Mouse (Mus musculus) CH12.LX (cell line): ENCODE data around the gene Ccdc159. TPM values are rescaled to one million over a fixed set of nuclear protein-coding genes. Genes with fewer than 3 reads are reported as not detected.

Source experiments
- DNase-seq: peaks from one replicate; pipeline ENCODE4 v3.0.0-alpha.2; 2013; ENCODE audit errors: extremely low read depth
- H3K27ac ChIP-seq: 2 replicates; pipeline ENCODE4 v1.5.1; 2012; ENCODE audit warnings: low read depth, mild to moderate bottlenecking, control low read depth, moderate library complexity; ENCODE audit not compliant: insufficient read depth
- H3K27me3 ChIP-seq: replicated peaks from 2 replicates; pipeline ENCODE3; 2012; ENCODE audit warnings: inconsistent platforms
- H3K36me3 ChIP-seq, 2 experiments: replicated peaks in 1 of 2; 2 replicates each; pipeline versions ENCODE3 to v1.6.1; 2012; ENCODE audit warnings: inconsistent platforms in 1 of 2, low read length in 1 of 2, mild to moderate bottlenecking in 1 of 2, mixed read lengths in 1 of 2, moderate library complexity in 1 of 2; ENCODE audit not compliant: control insufficient read depth in 1 of 2, insufficient read depth in 1 of 2
- H3K4me1 ChIP-seq, 2 experiments: 2 replicates each; pipeline ENCODE4 v1.6.1; 2012; ENCODE audit warnings: inconsistent platforms in 1 of 2, moderate library complexity in 1 of 2; ENCODE audit not compliant: insufficient read depth in 2 of 2, control insufficient read depth in 1 of 2
- H3K4me2 ChIP-seq: 2 replicates; pipeline ENCODE4 v1.6.1; 2012; ENCODE audit warnings: low read depth, mild to moderate bottlenecking, control low read depth; ENCODE audit not compliant: poor library complexity, insufficient read depth, severe bottlenecking
- H3K4me3 ChIP-seq, 3 experiments: fragments of 150-350 bp in 1 of 3; sonication (generic) in 1 of 3; replicated peaks in 1 of 3; 2 replicates each; pipeline versions ENCODE3 to v1.5.1; 2011 to 2012; ENCODE audit warnings: low read depth in 2 of 3, low read length in 2 of 3, mild to moderate bottlenecking in 2 of 3, moderate library complexity in 2 of 3, control low read depth in 1 of 3, improper control_type of control experiment in 1 of 3, inconsistent platforms in 1 of 3, mixed read lengths in 1 of 3; ENCODE audit not compliant: poor library complexity in 1 of 3
- H3K79me2 ChIP-seq: replicated peaks from 2 replicates; pipeline ENCODE4 v1.6.1; 2012; ENCODE audit warnings: mild to moderate bottlenecking, moderate library complexity; ENCODE audit not compliant: control insufficient read depth, poor library complexity, insufficient read depth, severe bottlenecking; ENCODE audit errors: extremely low read depth
- H3K9ac ChIP-seq: 2 replicates; pipeline ENCODE4 v1.6.1; 2012; ENCODE audit warnings: low read depth, mild to moderate bottlenecking, control low read depth, moderate library complexity; ENCODE audit not compliant: insufficient read depth
- H3K9me3 ChIP-seq: replicated peaks from 2 replicates; pipeline ENCODE3; 2012; ENCODE audit warnings: low read length, inconsistent platforms, mixed read lengths
- CHD1 ChIP-seq: IDR thresholded peaks from 2 replicates; pipeline ENCODE4 v1.6.1; 2012; ENCODE audit warnings: low read depth, low read length, improper control_type of control experiment, inconsistent platforms
- CHD2 ChIP-seq: IDR thresholded peaks from 2 replicates; pipeline ENCODE4 v1.6.1; 2011; ENCODE audit warnings: low read length, improper control_type of control experiment
- CTCF ChIP-seq, 2 experiments: IDR thresholded peaks in 1 of 2; conservative IDR thresholded peaks in 1 of 2; 2 replicates each; pipeline ENCODE4 v1.5.1; 2011 to 2012; ENCODE audit warnings: low read depth in 2 of 2, low read length in 2 of 2, improper control_type of control experiment in 1 of 2, inconsistent platforms in 1 of 2, mild to moderate bottlenecking in 1 of 2, moderate library complexity in 1 of 2
- ELF1 ChIP-seq: IDR thresholded peaks from 2 replicates; pipeline ENCODE4 v1.6.1; 2014; ENCODE audit warnings: low read depth, mild to moderate bottlenecking, inconsistent platforms, low read length, improper control_type of control experiment
- EP300 ChIP-seq: IDR thresholded peaks from 2 replicates; pipeline ENCODE4 v1.6.1; 2011; ENCODE audit warnings: low read length, improper control_type of control experiment
- HCFC1 ChIP-seq: IDR thresholded peaks from 2 replicates; pipeline ENCODE4 v1.6.1; 2012; ENCODE audit warnings: low read depth, mild to moderate bottlenecking, inconsistent platforms, low read length, improper control_type of control experiment
- JUN ChIP-seq: IDR thresholded peaks from 2 replicates; pipeline ENCODE4 v1.6.1; 2011; ENCODE audit warnings: low read depth, mild to moderate bottlenecking, low read length, improper control_type of control experiment, moderate library complexity; ENCODE audit not compliant: insufficient read depth
- JUND ChIP-seq: conservative IDR thresholded peaks from 2 replicates; pipeline ENCODE4 v1.6.1; 2011; ENCODE audit warnings: low read depth, low read length, improper control_type of control experiment
- MEF2A ChIP-seq: IDR thresholded peaks from 2 replicates; pipeline ENCODE4 v1.6.1; 2014; ENCODE audit warnings: low read depth, mild to moderate bottlenecking, inconsistent platforms, low read length, improper control_type of control experiment, borderline replicate concordance
- MYC ChIP-seq: IDR thresholded peaks from 2 replicates; pipeline ENCODE4 v1.6.1; 2011; ENCODE audit warnings: low read depth, mild to moderate bottlenecking, improper control_type of control experiment, low read length
- NELFE ChIP-seq: IDR thresholded peaks from 2 replicates; pipeline ENCODE4 v1.6.1; 2011; ENCODE audit warnings: low read depth, low read length, improper control_type of control experiment
- NRF1 ChIP-seq: IDR thresholded peaks from 2 replicates; pipeline ENCODE4 v1.6.1; 2014; ENCODE audit warnings: low read depth, mild to moderate bottlenecking, inconsistent platforms, low read length, improper control_type of control experiment, moderate library complexity
- PAX5 ChIP-seq: IDR thresholded peaks from 2 replicates; pipeline ENCODE4 v1.6.1; 2012; ENCODE audit warnings: low read length, inconsistent platforms, mixed read lengths
- POLR2A ChIP-seq: IDR thresholded peaks from 2 replicates; pipeline ENCODE4 v1.6.1; 2011; ENCODE audit warnings: low read depth, mild to moderate bottlenecking, improper control_type of control experiment, low read length
- POLR2AphosphoS2 ChIP-seq: IDR thresholded peaks from 2 replicates; pipeline ENCODE4 v1.6.1; 2011; ENCODE audit warnings: low read depth, low read length, improper control_type of control experiment
- TCF12 ChIP-seq: IDR thresholded peaks from 2 replicates; pipeline ENCODE4 v1.6.1; 2014; ENCODE audit warnings: low read depth, mild to moderate bottlenecking, inconsistent platforms, low read length, improper control_type of control experiment
- USF2 ChIP-seq: conservative IDR thresholded peaks from 2 replicates; pipeline ENCODE4 v1.6.1; 2011; ENCODE audit warnings: low read depth, low read length, improper control_type of control experiment
- ZC3H11A ChIP-seq: IDR thresholded peaks from 2 replicates; pipeline ENCODE4 v1.6.1; 2012; ENCODE audit warnings: low read depth, mild to moderate bottlenecking, inconsistent platforms, low read length, improper control_type of control experiment
- ZKSCAN1 ChIP-seq: IDR thresholded peaks from 2 replicates; pipeline ENCODE4 v1.6.1; 2012; ENCODE audit warnings: low read depth, inconsistent platforms, low read length, improper control_type of control experiment, borderline replicate concordance
- ZMIZ1 ChIP-seq: IDR thresholded peaks from 2 replicates; pipeline ENCODE4 v1.6.1; 2012; ENCODE audit warnings: low read depth, mild to moderate bottlenecking, inconsistent platforms, low read length, improper control_type of control experiment
- dilution Hi-C: fragments of 300-500 bp; cut with MboI; formaldehyde crosslinking; loops from 2 replicates; pipeline ENCODE4 v1.14.3; 2020; ENCODE audit warnings: low sequenced_read_pairs; ENCODE audit not compliant: extremely low pct_unique_long_range_greater_than_20kb, extremely low pct_ligation_motif_present
- in situ Hi-C: fragments of 300-500 bp; cut with MboI; formaldehyde crosslinking; loops from 3 replicates; pipeline ENCODE4 v1.14.3; 2019; ENCODE audit warnings: low sequenced_read_pairs, low pct_ligation_motif_present, low pct_unique_long_range_greater_than_20kb, mixed read lengths
- polyA plus RNA-seq: library from polyadenylated mRNA; unstranded; fragments of >175 nt; gene quantifications from 2 replicates; pipeline ENCODE4 v1.2.1, GENCODE M21; 2012; ENCODE audit warnings: low read depth; ENCODE audit not compliant: insufficient read length
- total RNA-seq, 2 experiments: library from RNA; depleted of rRNA; stranded (reverse); fragments of 300-350 nt in 1 of 2; fragments of >200 nt in 1 of 2; gene quantifications; 2 replicates each; pipeline ENCODE4 v1.2.3; 2012 to 2014

Gene Ccdc159
- total and polyA plus RNA-seq, 3 experiments: not detected

- Histone ChIP-seq H3K4me3 (no peak overlapping the region), H3K36me3 (no peaks in the 10 kb centered on the region), H3K4me1 (no peaks in the 10 kb centered on the region), H3K79me2 (no peaks in the 10 kb centered on the region), H3K9ac (no peak overlapping the region), H3K27ac (no peak overlapping the region), H3K9me3 (no peaks in the 10 kb centered on the region), H3K4me2 (no peak overlapping the region), H3K27me3 (peaks cover 68% of the 10 kb centered on the region)
- in situ Hi-C loops: no loop called here
- DNase-seq: no peak
- dilution Hi-C loops: no loop called here
- TF ChIP-seq EP300 (no peak), ZC3H11A (no peak), POLR2A (no peak), USF2 (no peak), MEF2A (no peak), JUN (no peak), MYC (no peak), HCFC1 (no peak), ZMIZ1 (no peak), NRF1 (no peak), NELFE (no peak), CTCF (conservative IDR thresholded peaks at IDR 0.05 in 1 of 2, IDR thresholded peaks at IDR 0.05 in 1 of 2; ENCODE audit: low read depth in 2 of 2, low read length in 2 of 2) (no peak), PAX5 (no peak), ELF1 (no peak), ZKSCAN1 (no peak)
Measured at GRCm38 (mm10) chr9:21969304-21969703, 42.0 kb downstream of the Ccdc159 start.

DNA sequence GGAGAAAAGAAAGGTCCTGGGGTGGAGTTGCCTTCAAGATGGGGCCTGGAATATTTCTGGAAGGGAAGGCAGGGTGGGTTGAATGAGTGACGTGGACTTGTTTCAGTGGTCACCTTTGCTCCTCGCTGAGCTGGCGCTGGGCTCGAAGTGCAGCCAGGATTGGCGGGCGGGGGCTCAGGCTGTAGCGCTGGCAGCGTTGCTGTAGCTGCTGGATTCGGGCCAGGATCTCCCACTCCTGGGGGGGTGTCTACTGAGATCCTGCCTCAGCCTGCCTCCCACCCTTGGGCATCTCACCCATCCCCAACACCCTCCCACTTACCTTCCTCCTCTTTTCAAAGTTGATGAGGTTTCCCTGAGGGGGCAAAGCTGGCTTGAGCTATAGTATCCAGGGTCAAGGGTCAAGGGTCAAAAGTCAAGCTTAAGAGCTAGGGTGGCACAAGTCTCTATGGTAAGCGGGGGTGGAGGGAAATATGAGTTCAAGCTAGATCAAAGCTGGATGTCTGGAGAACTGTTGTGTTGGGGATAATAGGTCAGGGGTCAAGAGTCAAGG, 49.4 kb downstream of the Ccdc159 start:
- H3K27me3 ChIP-seq: peaks cover 75% of the 10 kb centered on the region
- dilution Hi-C loops (no loop called here), in situ Hi-C loops (loop anchor here (5.0 kb wide), 1 partner anchor 181 kb away; the partner anchor contains the start of gene Pigyl)
- no peak for DNase-seq
- H3K9ac ChIP-seq: no peak overlapping the region
- H3K4me1 ChIP-seq: no peaks in the 10 kb centered on the region
- H3K27ac ChIP-seq: no peak overlapping the region
- H3K36me3 ChIP-seq: no peaks in the 10 kb centered on the region
- no peaks in the 10 kb centered on the region for H3K79me2 ChIP-seq
- H3K4me3 ChIP-seq: no peak overlapping the region
- no peak for TF ChIP-seq ZMIZ1
- no peak for TF ChIP-seq JUND
- TF ChIP-seq TCF12: no peak
- TF ChIP-seq CHD1: no peak
- no peak for TF ChIP-seq NELFE
- no peak for TF ChIP-seq CHD2
- TF ChIP-seq JUN: no peak
- no peak for TF ChIP-seq POLR2AphosphoS2
- no peak for TF ChIP-seq HCFC1
- TF ChIP-seq, all 38 proteins: peak for 0
- H3K9me3 ChIP-seq: no peaks in the 10 kb centered on the region
- no peak overlapping the region for H3K4me2 ChIP-seq
